Mouse (Mus musculus) hindbrain, embryonic 10.5 days (tissue): Measurements from ENCODE around the gene Umps. TPM values are rescaled to one million over a fixed set of nuclear protein-coding genes. Genes with fewer than 3 reads are reported as not detected.

ENCODE experiments used
- DNase-seq: peaks from one replicate; pipeline ENCODE4 v3.0.0-alpha.2; 2017; ENCODE audit warnings: low spot score
- H3K27ac ChIP-seq: fragments of 300-500 bp; sonication (generic); 2 replicates; pipeline ENCODE4 v1.5.1; 2016; ENCODE audit warnings: mild to moderate bottlenecking, moderate library complexity
- H3K27me3 ChIP-seq: fragments of 300-500 bp; sonication (generic); 2 replicates; pipeline ENCODE4 v1.6.1; 2016; ENCODE audit warnings: mild to moderate bottlenecking; ENCODE audit not compliant: poor library complexity, insufficient read depth, severe bottlenecking
- H3K36me3 ChIP-seq: fragments of 300-500 bp; sonication (generic); 2 replicates; pipeline ENCODE4 v1.6.1; 2016; ENCODE audit warnings: mild to moderate bottlenecking, moderate library complexity
- H3K4me1 ChIP-seq: fragments of 300-500 bp; sonication (generic); replicated peaks from 2 replicates; pipeline ENCODE4 v1.6.1; 2016; ENCODE audit warnings: mild to moderate bottlenecking
- H3K4me3 ChIP-seq: fragments of 300-500 bp; sonication (generic); 2 replicates; pipeline ENCODE4 v1.5.1; 2016; ENCODE audit warnings: mild to moderate bottlenecking, moderate library complexity
- H3K9me3 ChIP-seq: fragments of 300-500 bp; sonication (generic); 2 replicates; pipeline ENCODE4 v1.6.1; 2016; ENCODE audit warnings: mild to moderate bottlenecking, moderate library complexity
- WGBS: fragments of 180-500 bp; shearing (Covaris S2); methylation state at CpG from one replicate; pipeline ENCODE4 v1.1.7; 2016; 5-methylcytosine and 5-hydroxymethylcytosine counted together
- polyA plus RNA-seq: library from polyadenylated mRNA; unstranded; fragments of >200 nt; fragmentation: Nextera tagmentation; extraction: Ambion mirVana; gene quantifications from 2 replicates; pipeline ENCODE4 v1.2.1, GENCODE M21; 2016

Gene Umps
- 63.8 and 87.1 TPM in 2 replicates for polyA plus RNA-seq

- H3K27me3 ChIP-seq = no peaks in the 10 kb centered on the region
- peak within 1 kb of the TSS; percentile 93 for H3K27ac ChIP-seq
- no peaks in the 10 kb centered on the region for H3K9me3 ChIP-seq
- DNase-seq = peak; percentile 91
- H3K4me3 ChIP-seq = peak within 1 kb of the TSS; percentile 93
- peaks cover 29% of the 10 kb centered on the region for H3K36me3 ChIP-seq
- WGBS = 1% methylated on average over 44 of the region's 44 CpGs
- H3K4me1 ChIP-seq = peaks cover 28% of the 10 kb centered on the region
Measured at GRCm38 (mm10) chr16:33966538-33967282, at the start of gene Umps. TSS of gene Umps (minus strand) at chr16:33967038.

GRCm38 (mm10) chr16:34011991-34012845 is 45.4 kb upstream of the Umps start:
- 0 out of 2 replicates have a peak, but pooled peaks cover 3% of the 10 kb centered on the region for H3K9me3 ChIP-seq
- H3K4me1 ChIP-seq = peaks cover 6% of the 10 kb centered on the region; the same call in 1 of the 2 replicates
- 93% methylated on average over 20 of the region's 20 CpGs for WGBS
- no peak overlapping the region for H3K27ac ChIP-seq
- H3K4me3 ChIP-seq = no peak overlapping the region
- DNase-seq = no peak
- no peaks in the 10 kb centered on the region for H3K27me3 ChIP-seq
- peaks cover 87% of the 10 kb centered on the region for H3K36me3 ChIP-seq

GRCm38 (mm10) chr16:34009567-34009966 is 42.7 kb upstream of the Umps start:
- no peak for DNase-seq

GRCm38 (mm10) chr16:34005986-34006385 is 39.1 kb upstream of the Umps start:
- DNase-seq = no peak
- Histone ChIP-seq H3K36me3 (peaks cover 36% of the 10 kb centered on the region), H3K4me1 (no peaks in the 10 kb centered on the region; the same call in 1 of the 2 replicates), H3K9me3 (0 out of 2 replicates have a peak, but pooled peaks cover 3% of the 10 kb centered on the region), H3K4me3 (no peak overlapping the region), H3K27me3 (no peaks in the 10 kb centered on the region), H3K27ac (no peak overlapping the region)
- 94% methylated on average over 3 of the region's 3 CpGs for WGBS

More at GRCm38 (mm10) chr16:34009567-34009966, 42.7 kb upstream of the Umps start:
- Histone ChIP-seq H3K9me3 (0 out of 2 replicates have a peak, but pooled peaks cover 3% of the 10 kb centered on the region), H3K4me3 (no peak overlapping the region), H3K27ac (no peak overlapping the region), H3K36me3 (peaks cover 66% of the 10 kb centered on the region), H3K4me1 (peaks cover 3% of the 10 kb centered on the region), H3K27me3 (no peaks in the 10 kb centered on the region)
- WGBS = 90% methylated on average over 2 of the region's 2 CpGs

GRCm38 (mm10) chr16:34004128-34004578 is 37.3 kb upstream of the Umps start:
- Histone ChIP-seq H3K4me3 (no peak overlapping the region), H3K27me3 (no peaks in the 10 kb centered on the region), H3K36me3 (peaks cover 17% of the 10 kb centered on the region), H3K4me1 (no peaks in the 10 kb centered on the region; the same call in 1 of the 2 replicates), H3K9me3 (0 out of 2 replicates have a peak, but pooled peaks cover 3% of the 10 kb centered on the region), H3K27ac (no peak overlapping the region)
- 71% methylated on average over 4 of the region's 4 CpGs for WGBS
- DNase-seq = no peak

- no peaks in the 10 kb centered on the region; the same call in 1 of the 2 replicates for H3K4me1 ChIP-seq
- 0 out of 2 replicates have a peak, but pooled peaks cover 3% of the 10 kb centered on the region for H3K9me3 ChIP-seq
- H3K27ac ChIP-seq = no peak overlapping the region
- no peak overlapping the region for H3K4me3 ChIP-seq
- H3K27me3 ChIP-seq = no peaks in the 10 kb centered on the region
- DNase-seq = no peak
- H3K36me3 ChIP-seq = peaks cover 15% of the 10 kb centered on the region
- WGBS = 85% methylated on average over 10 of the region's 10 CpGs
Measured at GRCm38 (mm10) chr16:34003566-34004127, 36.8 kb upstream of the Umps start.

GRCm38 (mm10) chr16:34000715-34001114 is 33.9 kb upstream of the Umps start:
- Histone ChIP-seq H3K27me3 (no peaks in the 10 kb centered on the region), H3K27ac (no peak overlapping the region), H3K9me3 (no peaks in the 10 kb centered on the region), H3K4me3 (no peak overlapping the region), H3K36me3 (peaks cover 4% of the 10 kb centered on the region; the same call in 1 of the 2 replicates), H3K4me1 (no peaks in the 10 kb centered on the region; the same call in 1 of the 2 replicates)
- 89% methylated on average over 8 of the region's 8 CpGs for WGBS
- DNase-seq = no peak

- Histone ChIP-seq H3K4me1 (no peaks in the 10 kb centered on the region; the same call in 1 of the 2 replicates), H3K36me3 (no peaks in the 10 kb centered on the region), H3K4me3 (no peak overlapping the region), H3K27ac (no peak overlapping the region), H3K9me3 (no peaks in the 10 kb centered on the region), H3K27me3 (no peaks in the 10 kb centered on the region)
- 37% methylated on average over 3 of the region's 3 CpGs for WGBS
- peak; percentile 26 for DNase-seq
Measured at GRCm38 (mm10) chr16:33999388-33999787, 32.5 kb upstream of the Umps start.

GRCm38 (mm10) chr16:33998011-33998410 is 31.2 kb upstream of the Umps start:
- H3K9me3 ChIP-seq = no peaks in the 10 kb centered on the region

GRCm38 (mm10) chr16:33996030-33996429 is 29.2 kb upstream of the Umps start:
- Histone ChIP-seq H3K36me3 (no peaks in the 10 kb centered on the region), H3K9me3 (no peaks in the 10 kb centered on the region), H3K4me3 (no peak overlapping the region), H3K27ac (no peak overlapping the region), H3K4me1 (0 out of 2 replicates have a peak, but pooled peaks cover 3% of the 10 kb centered on the region), H3K27me3 (no peaks in the 10 kb centered on the region)
- peak; percentile 63 for DNase-seq
- WGBS = 15% methylated on average over 5 of the region's 5 CpGs

More at GRCm38 (mm10) chr16:33998011-33998410, 31.2 kb upstream of the Umps start:
- Histone ChIP-seq H3K27ac (no peak overlapping the region), H3K4me1 (no peaks in the 10 kb centered on the region), H3K36me3 (no peaks in the 10 kb centered on the region), H3K27me3 (no peaks in the 10 kb centered on the region), H3K4me3 (no peak overlapping the region)
- WGBS = 89% methylated on average over 6 of the region's 6 CpGs
- DNase-seq = no peak

GRCm38 (mm10) chr16:33995496-33995895 is 28.7 kb upstream of the Umps start:
- no peak for DNase-seq
- no peaks in the 10 kb centered on the region for H3K27me3 ChIP-seq
- 75% methylated on average over 3 of the region's 3 CpGs for WGBS
- 0 out of 2 replicates have a peak, but pooled peaks cover 3% of the 10 kb centered on the region for H3K4me1 ChIP-seq
- no peak overlapping the region for H3K27ac ChIP-seq
- H3K9me3 ChIP-seq = no peaks in the 10 kb centered on the region
- H3K4me3 ChIP-seq = no peak overlapping the region
- no peaks in the 10 kb centered on the region for H3K36me3 ChIP-seq

- H3K36me3 ChIP-seq = no peaks in the 10 kb centered on the region
- no peak overlapping the region for H3K27ac ChIP-seq
- 88% methylated on average over 6 of the region's 6 CpGs for WGBS
- H3K4me1 ChIP-seq = 0 out of 2 replicates have a peak, but pooled peaks cover 3% of the 10 kb centered on the region
- no peak for DNase-seq
- no peak overlapping the region for H3K4me3 ChIP-seq
- no peaks in the 10 kb centered on the region for H3K27me3 ChIP-seq
- no peaks in the 10 kb centered on the region for H3K9me3 ChIP-seq
Measured at GRCm38 (mm10) chr16:33994321-33994720, 27.5 kb upstream of the Umps start.
